Mouse (Mus musculus): Measurements from ENCODE around the gene Mynn. TPM values are rescaled to one million over a fixed set of nuclear protein-coding genes. Genes with fewer than 3 reads are reported as not detected.

Mynn gene
- polyA plus RNA-seq, 1 experiment from 2014 or later: 36.1 TPM

- ATAC-seq (ENCODE audit: low FRiP score): no peak
- H3K27me3 ChIP-seq (ENCODE audit: control insufficient read depth, insufficient read depth, low read length): no peaks in the 10 kb centered on the region
- WGBS: 89% methylated on average over 3 of the region's 3 CpGs
Measured at GRCm38 (mm10) chr3:30608999-30609398, 7.1 kb downstream of the Mynn start.

GRCm38 (mm10) chr3:30610930-30611329, 9.1 kb downstream of the Mynn start:
- ATAC-seq (ENCODE audit: low FRiP score): no peak
- Histone ChIP-seq H3K9me3 (ENCODE audit: control insufficient read depth, low read length) (no peaks in the 10 kb centered on the region), H3K36me3 (ENCODE audit: control insufficient read depth, insufficient read depth, low read length) (peaks cover 6% of the 10 kb centered on the region)

More at GRCm38 (mm10) chr3:30608999-30609398, 7.1 kb downstream of the Mynn start:
- no peaks in the 10 kb centered on the region for H3K4me1 ChIP-seq (replicated peaks; ENCODE audit: control insufficient read depth, insufficient read depth, low read length)
- H3K27ac ChIP-seq (ENCODE audit: low read depth, low read length): no peak overlapping the region
- no peak overlapping the region for H3K4me3 ChIP-seq (ENCODE audit: low read depth, low read length)
- no peak overlapping the region for H3K4me2 ChIP-seq (replicated peaks; ENCODE audit: low read depth, low read length)
- H3K9ac ChIP-seq (ENCODE audit: low read depth, low read length): no peak overlapping the region
- peaks cover 6% of the 10 kb centered on the region for H3K36me3 ChIP-seq (ENCODE audit: control insufficient read depth, insufficient read depth, low read length)
- DNase-seq (ENCODE audit: low spot score): no peak
- H3K9me3 ChIP-seq (ENCODE audit: control insufficient read depth, low read length): no peaks in the 10 kb centered on the region

GRCm38 (mm10) chr3:30620132-30620531, 18.3 kb downstream of the Mynn start:
- H3K4me2 ChIP-seq (replicated peaks; ENCODE audit: low read depth, low read length): no peak overlapping the region
- no peak overlapping the region for H3K4me3 ChIP-seq (ENCODE audit: low read depth, low read length)

More at GRCm38 (mm10) chr3:30610930-30611329, 9.1 kb downstream of the Mynn start:
- no peak overlapping the region for H3K4me3 ChIP-seq (ENCODE audit: low read depth, low read length)
- H3K4me1 ChIP-seq (replicated peaks; ENCODE audit: control insufficient read depth, insufficient read depth, low read length): no peaks in the 10 kb centered on the region
- H3K27ac ChIP-seq (ENCODE audit: low read depth, low read length): no peak overlapping the region
- 91% methylated on average over 4 of the region's 4 CpGs for WGBS
- H3K27me3 ChIP-seq (ENCODE audit: control insufficient read depth, insufficient read depth, low read length): no peaks in the 10 kb centered on the region
- no peak overlapping the region for H3K9ac ChIP-seq (ENCODE audit: low read depth, low read length)
- DNase-seq (ENCODE audit: low spot score): no peak
- no peak overlapping the region for H3K4me2 ChIP-seq (replicated peaks; ENCODE audit: low read depth, low read length)

GRCm38 (mm10) chr3:30633681-30634080, 31.8 kb downstream of the Mynn start:
- 65% methylated on average over 3 of the region's 3 CpGs for WGBS
- Histone ChIP-seq H3K4me1 (replicated peaks; ENCODE audit: control insufficient read depth, insufficient read depth, low read length) (no peaks in the 10 kb centered on the region), H3K27ac (ENCODE audit: low read depth, low read length) (no peak overlapping the region), H3K36me3 (ENCODE audit: control insufficient read depth, insufficient read depth, low read length) (no peaks in the 10 kb centered on the region), H3K27me3 (ENCODE audit: control insufficient read depth, insufficient read depth, low read length) (no peaks in the 10 kb centered on the region), H3K4me2 (replicated peaks; ENCODE audit: low read depth, low read length) (no peak overlapping the region), H3K9ac (ENCODE audit: low read depth, low read length) (no peak overlapping the region), H3K9me3 (ENCODE audit: control insufficient read depth, low read length) (no peaks in the 10 kb centered on the region), H3K4me3 (ENCODE audit: low read depth, low read length) (no peak overlapping the region)
- DNase-seq (ENCODE audit: low spot score) (no peak), ATAC-seq (ENCODE audit: low FRiP score) (no peak)

More at GRCm38 (mm10) chr3:30620132-30620531, 18.3 kb downstream of the Mynn start:
- Histone ChIP-seq H3K9me3 (ENCODE audit: control insufficient read depth, low read length) (no peaks in the 10 kb centered on the region), H3K4me1 (replicated peaks; ENCODE audit: control insufficient read depth, insufficient read depth, low read length) (no peaks in the 10 kb centered on the region), H3K9ac (ENCODE audit: low read depth, low read length) (no peak overlapping the region), H3K27me3 (ENCODE audit: control insufficient read depth, insufficient read depth, low read length) (no peaks in the 10 kb centered on the region), H3K27ac (ENCODE audit: low read depth, low read length) (no peak overlapping the region), H3K36me3 (ENCODE audit: control insufficient read depth, insufficient read depth, low read length) (peaks cover 3% of the 10 kb centered on the region; the same call in 1 of the 2 replicates)
- DNase-seq (ENCODE audit: low spot score) (no peak), ATAC-seq (ENCODE audit: low FRiP score) (no peak)
- WGBS: 82% methylated on average over 8 of the region's 8 CpGs

GRCm38 (mm10) chr3:30635629-30636028, 33.8 kb downstream of the Mynn start:
- no peak overlapping the region for H3K4me2 ChIP-seq (replicated peaks; ENCODE audit: low read depth, low read length)
- no peaks in the 10 kb centered on the region for H3K9me3 ChIP-seq (ENCODE audit: control insufficient read depth, low read length)
- no peaks in the 10 kb centered on the region for H3K4me1 ChIP-seq (replicated peaks; ENCODE audit: control insufficient read depth, insufficient read depth, low read length)
- H3K4me3 ChIP-seq (ENCODE audit: low read depth, low read length): no peak overlapping the region
- H3K27ac ChIP-seq (ENCODE audit: low read depth, low read length): no peak overlapping the region
- 87% methylated on average over 4 of the region's 4 CpGs for WGBS
- no peak for ATAC-seq (ENCODE audit: low FRiP score)
- DNase-seq (ENCODE audit: low spot score): no peak
- no peaks in the 10 kb centered on the region for H3K27me3 ChIP-seq (ENCODE audit: control insufficient read depth, insufficient read depth, low read length)
- no peak overlapping the region for H3K9ac ChIP-seq (ENCODE audit: low read depth, low read length)
- H3K36me3 ChIP-seq (ENCODE audit: control insufficient read depth, insufficient read depth, low read length): no peaks in the 10 kb centered on the region

GRCm38 (mm10) chr3:30644207-30644606, 42.3 kb downstream of the Mynn start, which contains the start of gene Lrriq4:
Lrriq4 (plus strand) TSS chr3:30644507.
- no peak within 1 kb of the TSS for H3K27ac ChIP-seq (ENCODE audit: low read depth, low read length)
- H3K9ac ChIP-seq (ENCODE audit: low read depth, low read length): no peak within 1 kb of the TSS
- DNase-seq (ENCODE audit: low spot score) (no peak), ATAC-seq (ENCODE audit: low FRiP score) (no peak)
- H3K4me2 ChIP-seq (replicated peaks; ENCODE audit: low read depth, low read length): no peak within 1 kb of the TSS
- H3K27me3 ChIP-seq (ENCODE audit: control insufficient read depth, insufficient read depth, low read length): no peaks in the 10 kb centered on the region
- 0 out of 2 replicates have a peak, but pooled peaks cover 6% of the 10 kb centered on the region for H3K4me1 ChIP-seq (replicated peaks; ENCODE audit: control insufficient read depth, insufficient read depth, low read length)
- no peaks in the 10 kb centered on the region for H3K9me3 ChIP-seq (ENCODE audit: control insufficient read depth, low read length)
- H3K36me3 ChIP-seq (ENCODE audit: control insufficient read depth, insufficient read depth, low read length): no peaks in the 10 kb centered on the region
- 82% methylated on average over 2 of the region's 2 CpGs for WGBS
- H3K4me3 ChIP-seq (ENCODE audit: low read depth, low read length): no peak within 1 kb of the TSS

- DNase-seq (ENCODE audit: low spot score) (no peak), ATAC-seq (ENCODE audit: low FRiP score) (no peak)
- Histone ChIP-seq H3K4me2 (replicated peaks; ENCODE audit: low read depth, low read length) (no peak overlapping the region), H3K4me1 (replicated peaks; ENCODE audit: control insufficient read depth, insufficient read depth, low read length) (0 out of 2 replicates have a peak, but pooled peaks cover 8% of the 10 kb centered on the region), H3K9me3 (ENCODE audit: control insufficient read depth, low read length) (no peaks in the 10 kb centered on the region), H3K4me3 (ENCODE audit: low read depth, low read length) (no peak overlapping the region), H3K9ac (ENCODE audit: low read depth, low read length) (no peak overlapping the region), H3K27ac (ENCODE audit: low read depth, low read length) (no peak overlapping the region), H3K36me3 (ENCODE audit: control insufficient read depth, insufficient read depth, low read length) (no peaks in the 10 kb centered on the region), H3K27me3 (ENCODE audit: control insufficient read depth, insufficient read depth, low read length) (peaks cover 15% of the 10 kb centered on the region)
- WGBS: 53% methylated on average over 8 of the region's 8 CpGs
Measured at GRCm38 (mm10) chr3:30646761-30647160, 44.9 kb downstream of the Mynn start.

GRCm38 (mm10) chr3:30647440-30648090, 45.7 kb downstream of the Mynn start, which contains the start of gene Lrrc34:
Lrrc34 (minus strand) TSS chr3:30647869.
- no peak within 1 kb of the TSS for H3K27ac ChIP-seq (ENCODE audit: low read depth, low read length)
- peak; percentile 87 for ATAC-seq (ENCODE audit: low FRiP score)
- under 1% methylated on average over 25 of the region's 25 CpGs for WGBS
- 0 out of 2 replicates have a peak, but pooled peaks cover 8% of the 10 kb centered on the region for H3K4me1 ChIP-seq (replicated peaks; ENCODE audit: control insufficient read depth, insufficient read depth, low read length)
- H3K36me3 ChIP-seq (ENCODE audit: control insufficient read depth, insufficient read depth, low read length): no peaks in the 10 kb centered on the region
- DNase-seq (ENCODE audit: low spot score): peak; percentile 81
- H3K27me3 ChIP-seq (ENCODE audit: control insufficient read depth, insufficient read depth, low read length): peaks cover 15% of the 10 kb centered on the region
- H3K4me2 ChIP-seq (replicated peaks; ENCODE audit: low read depth, low read length): peak within 1 kb of the TSS; percentile 63
- H3K9ac ChIP-seq (ENCODE audit: low read depth, low read length): peak within 1 kb of the TSS; percentile 42; the same call in 1 of the 2 replicates
- H3K9me3 ChIP-seq (ENCODE audit: control insufficient read depth, low read length): no peaks in the 10 kb centered on the region
- H3K4me3 ChIP-seq (ENCODE audit: low read depth, low read length): peak within 1 kb of the TSS; percentile 29

GRCm38 (mm10) chr3:30648466-30648865, 46.6 kb downstream of the Mynn start:
- no peak for DNase-seq (ENCODE audit: low spot score)
- no peak for ATAC-seq (ENCODE audit: low FRiP score)
- 84% methylated on average over 2 of the region's 2 CpGs for WGBS

More at GRCm38 (mm10) chr3:30648466-30648865, 46.6 kb downstream of the Mynn start:
- Histone ChIP-seq H3K4me2 (replicated peaks; ENCODE audit: low read depth, low read length) (no peak overlapping the region), H3K9me3 (ENCODE audit: control insufficient read depth, low read length) (no peaks in the 10 kb centered on the region), H3K4me3 (ENCODE audit: low read depth, low read length) (no peak overlapping the region), H3K27me3 (ENCODE audit: control insufficient read depth, insufficient read depth, low read length) (peaks cover 15% of the 10 kb centered on the region), H3K9ac (ENCODE audit: low read depth, low read length) (no peak overlapping the region), H3K36me3 (ENCODE audit: control insufficient read depth, insufficient read depth, low read length) (no peaks in the 10 kb centered on the region), H3K4me1 (replicated peaks; ENCODE audit: control insufficient read depth, insufficient read depth, low read length) (0 out of 2 replicates have a peak, but pooled peaks cover 8% of the 10 kb centered on the region), H3K27ac (ENCODE audit: low read depth, low read length) (no peak overlapping the region)

Measured in hindbrain, embryonic 11.5 days (tissue).